Mouse (Mus musculus) forebrain, embryonic 12.5 days (tissue): Measurements from ENCODE around the gene Asic5. TPM values are rescaled to one million over a fixed set of nuclear protein-coding genes. Genes with fewer than 3 reads are reported as not detected.
A peak's percentile ranks its signal among the peaks of the same experiment; 100 is the strongest.

Experiments
- ATAC-seq: fragments of 200-750 bp; cut with Nextera tagmentation; 2 replicates; pipeline ENCODE4 v1.8.0; 2017; ENCODE audit warnings: moderate TSS enrichment; ENCODE audit not compliant: low FRiP score
- H3K27ac ChIP-seq: fragments of 300-500 bp; sonication (generic); 2 replicates; pipeline ENCODE4 v1.5.1; 2016; ENCODE audit warnings: mild to moderate bottlenecking
- H3K27me3 ChIP-seq: fragments of 300-500 bp; sonication (generic); 2 replicates; pipeline ENCODE4 v1.6.1; 2016; ENCODE audit warnings: mild to moderate bottlenecking
- H3K36me3 ChIP-seq: fragments of 300-500 bp; sonication (generic); replicated peaks from 2 replicates; pipeline ENCODE4 v1.6.1; 2016; ENCODE audit warnings: mild to moderate bottlenecking
- H3K4me1 ChIP-seq: fragments of 300-500 bp; sonication (generic); 2 replicates; pipeline ENCODE4 v1.6.1; 2016
- H3K4me2 ChIP-seq: fragments of 300-500 bp; sonication (generic); 2 replicates; pipeline ENCODE4 v1.6.1; 2016; ENCODE audit warnings: mild to moderate bottlenecking, moderate library complexity
- H3K4me3 ChIP-seq: fragments of 300-500 bp; sonication (generic); replicated peaks from 2 replicates; pipeline ENCODE4 v1.5.1; 2016; ENCODE audit warnings: mild to moderate bottlenecking
- H3K9ac ChIP-seq: fragments of 300-500 bp; sonication (generic); 2 replicates; pipeline ENCODE4 v1.6.1; 2016; ENCODE audit warnings: mild to moderate bottlenecking
- H3K9me3 ChIP-seq: fragments of 300-500 bp; sonication (generic); 2 replicates; pipeline ENCODE4 v1.6.1; 2016
- WGBS: fragments of 180-500 bp; shearing (Covaris S2); methylation state at CpG from one replicate; pipeline ENCODE4 v1.1.7; 2016; 5-methylcytosine and 5-hydroxymethylcytosine counted together
- polyA plus RNA-seq: library from polyadenylated mRNA; unstranded; fragments of >200 nt; fragmentation: Nextera tagmentation; extraction: Ambion mirVana; gene quantifications from 2 replicates; pipeline ENCODE4 v1.2.1, GENCODE M21; 2016

The Asic5 gene
- polyA plus RNA-seq, 1 experiment from 2014 or later, result not detected

DNA sequence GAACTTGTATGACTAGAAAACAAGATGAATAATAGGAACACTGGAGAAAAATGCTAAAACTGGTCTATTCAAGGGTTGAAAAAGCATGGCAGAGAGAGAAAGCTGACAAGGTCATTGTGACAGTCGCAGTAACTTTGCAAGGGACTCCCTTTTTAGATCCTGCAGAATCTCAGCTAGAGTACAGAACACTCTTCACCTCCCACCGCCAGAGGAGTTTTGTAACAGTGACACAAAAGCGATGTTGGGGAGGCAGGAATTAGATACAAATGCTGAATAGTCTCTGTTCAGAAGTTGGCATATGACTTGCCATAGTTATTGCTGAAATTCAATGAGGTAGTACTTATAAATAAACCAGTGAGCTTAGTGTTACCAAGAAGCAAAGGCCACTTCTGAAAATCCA is 41.0 kb downstream of the Asic5 start:
- no peak for ATAC-seq

DNA sequence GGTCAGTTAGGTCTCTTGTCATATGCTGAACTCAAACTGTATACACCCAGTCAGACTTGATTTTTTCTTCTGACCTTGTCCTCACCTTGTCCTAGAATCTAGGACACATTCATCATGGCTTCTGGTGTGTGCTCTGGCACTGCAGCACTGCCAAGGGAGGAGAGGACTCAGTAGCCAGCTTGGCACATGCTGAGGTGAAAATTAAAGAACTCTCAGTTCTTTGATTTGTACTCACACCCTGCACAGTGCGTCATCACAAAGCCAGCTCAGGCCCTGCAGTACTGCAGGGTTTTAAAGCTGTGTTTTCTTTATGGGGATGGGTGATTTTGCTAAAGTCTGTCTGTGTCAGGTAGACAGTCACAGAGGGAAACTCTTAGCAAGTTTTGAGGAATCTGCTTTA is 45.2 kb downstream of the Asic5 start:
- no peak for ATAC-seq
- no peak overlapping the region for H3K4me3 ChIP-seq
- H3K27me3 ChIP-seq, result no peaks in the 10 kb centered on the region
- no peaks in the 10 kb centered on the region for H3K9me3 ChIP-seq
- H3K27ac ChIP-seq, result no peak overlapping the region
- H3K4me2 ChIP-seq, result no peak overlapping the region
- WGBS, result 78% methylated on average over 1 of the region's 1 CpGs
- H3K4me1 ChIP-seq, result no peaks in the 10 kb centered on the region
- H3K36me3 ChIP-seq, result no peaks in the 10 kb centered on the region
- no peak overlapping the region for H3K9ac ChIP-seq

More for the DNA sequence above, 41.0 kb downstream of the Asic5 start:
- Histone ChIP-seq H3K9me3 (no peaks in the 10 kb centered on the region), H3K4me1 (no peaks in the 10 kb centered on the region), H3K9ac (no peak overlapping the region), H3K27me3 (no peaks in the 10 kb centered on the region), H3K4me3 (no peak overlapping the region), H3K4me2 (no peak overlapping the region), H3K36me3 (no peaks in the 10 kb centered on the region), H3K27ac (no peak overlapping the region)
- 74% methylated on average over 3 of the region's 3 CpGs for WGBS

DNA sequence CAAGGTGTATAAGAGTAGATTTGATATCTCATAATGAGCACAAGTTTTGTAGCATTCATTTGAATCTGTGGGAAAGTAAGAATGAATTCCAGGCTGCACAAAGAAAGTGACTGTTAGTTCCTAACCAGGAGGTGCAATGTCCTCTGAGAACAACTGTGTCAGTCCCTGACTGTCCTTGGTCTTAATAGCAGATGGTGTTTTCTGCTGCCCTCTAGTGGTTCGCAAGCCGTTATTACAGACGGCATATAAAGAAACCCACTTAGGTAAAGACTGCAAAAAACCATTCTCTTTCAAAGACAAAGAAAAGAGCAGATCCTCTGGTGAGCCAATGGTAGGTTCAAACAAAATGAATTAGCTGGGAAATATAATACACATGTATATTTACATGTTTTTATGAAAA is 47.1 kb downstream of the Asic5 start:
- no peaks in the 10 kb centered on the region for H3K27me3 ChIP-seq
- ATAC-seq, result peak; percentile 81
- no peak overlapping the region for H3K27ac ChIP-seq
- no peak overlapping the region for H3K4me3 ChIP-seq
- no peaks in the 10 kb centered on the region for H3K36me3 ChIP-seq
- H3K9ac ChIP-seq, result no peak overlapping the region
- H3K4me1 ChIP-seq, result no peaks in the 10 kb centered on the region
- WGBS, result 3% methylated on average over 3 of the region's 3 CpGs
- H3K9me3 ChIP-seq, result no peaks in the 10 kb centered on the region
- no peak overlapping the region for H3K4me2 ChIP-seq

- no peak for ATAC-seq
- Histone ChIP-seq H3K36me3 (no peaks in the 10 kb centered on the region), H3K9me3 (no peaks in the 10 kb centered on the region), H3K4me2 (no peak overlapping the region), H3K27me3 (no peaks in the 10 kb centered on the region), H3K27ac (no peak overlapping the region), H3K4me3 (no peak overlapping the region), H3K4me1 (no peaks in the 10 kb centered on the region), H3K9ac (no peak overlapping the region)
- WGBS, result 78% methylated on average over 1 of the region's 1 CpGs
These were observed 48.1 kb downstream of the Asic5 start for GRCm38 (mm10) chr3:82030008-82030748.

GRCm38 (mm10) chr3:82036262-82037044 is 54.4 kb downstream of the Asic5 start:
- Histone ChIP-seq H3K9ac (no peak overlapping the region), H3K36me3 (no peaks in the 10 kb centered on the region), H3K4me2 (no peak overlapping the region), H3K27ac (no peak overlapping the region), H3K4me1 (no peaks in the 10 kb centered on the region), H3K9me3 (no peaks in the 10 kb centered on the region), H3K4me3 (no peak overlapping the region), H3K27me3 (no peaks in the 10 kb centered on the region)
- ATAC-seq, result no peak
- 85% methylated on average over 2 of the region's 2 CpGs for WGBS

DNA sequence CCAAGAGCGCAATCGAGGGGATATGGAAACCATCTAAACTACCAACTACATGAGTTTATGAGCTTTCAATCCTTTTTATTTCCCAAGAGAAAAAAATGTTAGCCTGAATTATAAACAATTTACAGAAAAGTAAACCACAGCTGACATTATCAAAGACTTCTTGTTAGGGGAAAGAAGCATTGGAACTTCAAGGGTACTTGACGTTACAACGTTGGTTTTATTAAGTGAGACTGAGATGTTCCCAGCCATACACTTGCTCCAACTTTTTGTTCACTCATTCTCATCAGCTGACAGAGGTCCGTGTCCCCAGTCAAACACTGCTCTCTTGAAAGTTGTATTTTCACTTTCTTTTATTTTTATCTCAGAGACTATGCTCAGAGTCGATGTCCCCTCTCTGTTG is 61.6 kb downstream of the Asic5 start:
- no peaks in the 10 kb centered on the region for H3K36me3 ChIP-seq
- WGBS, result 82% methylated on average over 6 of the region's 6 CpGs
- 0 out of 2 replicates have a peak, but pooled peaks cover 1% of the 10 kb centered on the region for H3K4me1 ChIP-seq
- H3K27ac ChIP-seq, result no peak overlapping the region
- H3K9me3 ChIP-seq, result no peaks in the 10 kb centered on the region
- H3K4me2 ChIP-seq, result no peak overlapping the region
- no peak for ATAC-seq
- no peak overlapping the region for H3K4me3 ChIP-seq
- H3K9ac ChIP-seq, result no peak overlapping the region
- H3K27me3 ChIP-seq, result no peaks in the 10 kb centered on the region

DNA sequence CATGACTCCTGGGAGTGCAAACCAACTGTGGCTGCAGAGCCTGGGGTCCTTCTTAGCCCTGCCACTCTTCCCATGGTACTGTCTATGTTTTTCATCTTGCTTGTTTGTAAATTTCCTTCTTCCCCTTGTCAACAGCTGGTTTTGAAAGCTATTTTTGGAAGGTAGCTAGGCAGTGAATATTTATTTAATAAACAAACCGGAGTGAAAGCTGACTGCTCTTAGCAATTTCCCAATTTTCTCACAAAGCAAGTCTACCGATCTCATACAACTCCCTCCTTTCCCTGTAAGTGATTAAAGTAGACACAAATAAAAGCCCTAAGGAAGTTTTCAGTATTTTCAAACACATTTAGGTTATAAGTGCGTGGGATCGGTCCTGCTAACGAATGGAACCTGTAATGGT is 62.8 kb downstream of the Asic5 start:
- no peaks in the 10 kb centered on the region for H3K27me3 ChIP-seq
- 92% methylated on average over 5 of the region's 5 CpGs for WGBS
- H3K4me3 ChIP-seq, result no peak overlapping the region
- no peak overlapping the region for H3K9ac ChIP-seq
- no peak for ATAC-seq
- no peak overlapping the region for H3K27ac ChIP-seq
- no peaks in the 10 kb centered on the region for H3K9me3 ChIP-seq
- peaks cover 6% of the 10 kb centered on the region; the same call in 1 of the 2 replicates for H3K4me1 ChIP-seq
- H3K36me3 ChIP-seq, result no peaks in the 10 kb centered on the region
- H3K4me2 ChIP-seq, result no peak overlapping the region

GRCm38 (mm10) chr3:82046087-82046486 is 64.0 kb downstream of the Asic5 start:
- H3K36me3 ChIP-seq, result no peaks in the 10 kb centered on the region
- no peak overlapping the region for H3K4me2 ChIP-seq
- no peak overlapping the region for H3K4me3 ChIP-seq
- no peaks in the 10 kb centered on the region for H3K27me3 ChIP-seq
- peaks cover 6% of the 10 kb centered on the region; the same call in 1 of the 2 replicates for H3K4me1 ChIP-seq
- no peaks in the 10 kb centered on the region for H3K9me3 ChIP-seq
- WGBS, result 91% methylated on average over 8 of the region's 8 CpGs
- H3K9ac ChIP-seq, result no peak overlapping the region
- no peak overlapping the region for H3K27ac ChIP-seq
- no peak for ATAC-seq

DNA sequence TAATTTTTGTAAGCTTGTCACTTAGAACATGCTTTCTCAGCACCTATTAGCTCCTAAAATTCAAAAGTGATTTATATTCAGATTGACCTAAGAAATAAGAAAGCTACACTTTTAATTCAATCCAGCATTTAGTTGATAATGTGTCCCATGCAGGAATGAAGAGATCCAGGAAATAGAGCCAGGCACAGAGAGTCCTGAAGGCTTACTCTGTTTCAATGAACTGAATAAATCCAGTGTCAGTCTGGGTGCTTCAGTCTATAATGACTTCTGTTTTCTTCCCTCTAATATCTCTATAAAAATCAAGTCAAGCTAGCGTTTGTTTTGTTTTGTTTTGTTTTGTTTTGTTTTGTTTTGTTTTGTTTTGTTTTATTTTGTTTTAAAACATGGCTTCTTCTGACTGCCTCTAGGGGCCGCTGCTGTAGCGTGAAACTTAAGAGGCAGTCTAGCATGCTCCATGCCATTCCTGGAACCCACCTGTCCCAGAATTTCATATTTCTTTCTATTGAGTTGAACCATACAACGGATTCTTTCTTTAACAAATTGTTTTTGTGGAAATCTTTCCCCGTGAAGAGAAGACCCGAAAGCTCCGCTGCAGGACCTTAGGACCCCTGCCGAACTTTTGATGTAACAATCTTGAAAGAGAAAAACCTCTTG is 65.1 kb downstream of the Asic5 start:
- Histone ChIP-seq H3K9me3 (no peaks in the 10 kb centered on the region), H3K27ac (no peak overlapping the region), H3K36me3 (no peaks in the 10 kb centered on the region), H3K4me2 (no peak overlapping the region), H3K4me1 (peaks cover 6% of the 10 kb centered on the region; the same call in 1 of the 2 replicates), H3K27me3 (no peaks in the 10 kb centered on the region), H3K9ac (no peak overlapping the region), H3K4me3 (no peak overlapping the region)
- ATAC-seq, result 0 out of 2 replicates have a peak, but pooled peaks have one; percentile 69
- WGBS, result 28% methylated on average over 8 of the region's 8 CpGs

DNA sequence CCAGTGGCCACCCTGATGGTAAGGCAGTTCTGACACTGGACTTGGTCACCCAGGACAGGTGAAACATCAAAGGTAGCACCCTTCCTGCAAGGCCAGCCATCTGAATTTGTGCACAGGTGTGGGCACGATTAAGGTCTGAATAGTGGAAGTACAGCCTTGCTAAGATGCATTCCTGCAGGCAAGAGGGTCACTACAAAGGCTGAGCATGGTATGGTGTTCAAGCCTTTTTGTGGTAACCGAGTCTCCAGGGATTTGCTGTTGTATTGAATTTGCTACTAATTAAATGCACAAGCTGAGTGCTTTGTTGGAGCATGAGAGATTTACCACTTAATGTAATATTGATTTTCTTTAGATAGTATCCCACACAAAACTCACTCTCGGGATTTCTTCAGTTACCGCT is 66.0 kb downstream of the Asic5 start:
- ATAC-seq, result 0 out of 2 replicates have a peak, but pooled peaks have one; percentile 39
- no peaks in the 10 kb centered on the region for H3K9me3 ChIP-seq

DNA sequence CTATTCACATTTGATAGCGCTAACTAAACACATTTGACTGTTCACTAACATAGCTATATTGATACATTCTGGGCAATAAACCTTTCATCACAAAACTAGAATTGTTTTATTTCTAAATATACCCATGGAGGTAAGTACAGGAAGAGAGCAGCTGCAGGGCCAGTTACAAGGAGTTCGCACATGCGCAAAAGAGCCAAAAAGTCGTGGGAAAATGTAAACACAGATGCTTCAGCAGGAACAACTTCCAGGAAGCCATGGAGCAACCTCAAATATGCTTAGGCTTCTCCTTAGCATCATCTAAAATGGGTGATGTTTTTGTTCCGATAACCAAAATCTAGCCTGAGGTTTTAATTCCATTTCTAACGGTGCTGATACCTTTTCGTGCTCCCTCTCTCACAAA is 66.6 kb downstream of the Asic5 start:
- H3K4me2 ChIP-seq, result no peak overlapping the region
- H3K9me3 ChIP-seq, result no peaks in the 10 kb centered on the region
- H3K27ac ChIP-seq, result 0 out of 2 replicates have a peak overlapping the region, but pooled peaks have one; percentile 19
- no peaks in the 10 kb centered on the region for H3K36me3 ChIP-seq
- peaks cover 6% of the 10 kb centered on the region; the same call in 1 of the 2 replicates for H3K4me1 ChIP-seq
- H3K4me3 ChIP-seq, result no peak overlapping the region
- no peaks in the 10 kb centered on the region for H3K27me3 ChIP-seq
- no peak for ATAC-seq
- no peak overlapping the region for H3K9ac ChIP-seq
- WGBS, result 52% methylated on average over 7 of the region's 7 CpGs

More for the DNA sequence above, 66.0 kb downstream of the Asic5 start:
- Histone ChIP-seq H3K9ac (no peak overlapping the region), H3K27me3 (no peaks in the 10 kb centered on the region), H3K4me2 (no peak overlapping the region), H3K4me1 (peaks cover 6% of the 10 kb centered on the region; the same call in 1 of the 2 replicates), H3K4me3 (no peak overlapping the region), H3K36me3 (no peaks in the 10 kb centered on the region), H3K27ac (no peak overlapping the region)
- WGBS, result 44% methylated on average over 4 of the region's 4 CpGs

DNA sequence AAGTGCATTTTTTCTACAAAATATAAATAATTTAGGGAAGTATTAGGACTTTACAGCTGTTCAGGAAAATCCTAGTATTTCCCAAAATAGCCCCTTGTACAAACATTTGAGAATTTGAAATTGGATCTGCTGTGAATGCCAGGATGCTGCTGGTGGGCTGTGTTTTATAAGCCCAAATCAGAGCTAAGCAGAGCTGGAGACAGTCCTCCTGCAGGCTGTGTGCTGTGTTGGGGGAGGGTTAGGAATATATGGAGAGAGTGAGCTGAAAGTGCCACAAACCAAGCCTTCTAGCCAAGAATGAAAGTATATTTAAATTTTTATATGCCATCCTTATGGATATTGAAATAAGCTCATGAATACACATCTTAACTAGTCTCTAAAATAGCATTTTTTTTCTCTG is 69.4 kb downstream of the Asic5 start:
- ATAC-seq, result no peak
- H3K27me3 ChIP-seq, result no peaks in the 10 kb centered on the region
- H3K9ac ChIP-seq, result no peak overlapping the region
- H3K9me3 ChIP-seq, result no peaks in the 10 kb centered on the region
- no peaks in the 10 kb centered on the region for H3K36me3 ChIP-seq
- no peak overlapping the region for H3K4me3 ChIP-seq
- H3K4me1 ChIP-seq, result peaks cover 6% of the 10 kb centered on the region; the same call in 1 of the 2 replicates
- no peak overlapping the region for H3K4me2 ChIP-seq
- no peak overlapping the region for H3K27ac ChIP-seq
